Mouse (Mus musculus) liver, adult 2 months (tissue): ENCODE data around the gene Snrpb.

ENCODE experiments used
- CTCF ChIP-seq: fragments of 200-500 bp; IDR thresholded peaks from 2 replicates; pipeline ENCODE4 v1.5.1; 2011; ENCODE audit warnings: low read depth, low read length, control low read depth
- POLR2A ChIP-seq: fragments of 200-500 bp; IDR thresholded peaks from 2 replicates; pipeline ENCODE4 v1.6.1; 2011; ENCODE audit warnings: low read length, control low read depth; ENCODE audit not compliant: insufficient read depth; ENCODE audit errors: extremely low read depth

DNA sequence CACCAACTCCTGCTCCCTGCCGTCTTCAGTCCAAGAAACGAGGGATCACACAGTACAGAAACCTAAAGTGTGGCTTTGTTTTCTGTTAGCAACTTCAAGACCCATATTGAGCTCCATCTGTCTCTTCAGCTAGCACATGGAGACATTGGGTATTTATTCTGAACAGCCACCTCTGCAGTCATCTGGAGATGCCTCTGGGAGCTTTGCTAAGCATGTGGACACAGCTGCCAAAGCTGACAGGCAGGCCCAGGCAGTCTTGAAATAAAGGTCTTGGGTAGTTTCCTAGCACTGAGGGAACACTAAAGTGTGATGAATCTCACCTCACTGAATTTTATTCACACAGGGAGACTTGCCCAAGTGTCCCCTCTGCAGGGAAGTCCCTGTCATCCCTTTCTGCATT lies 32.4 kb upstream of the Snrpb start:
- TF ChIP-seq POLR2A (no peak), CTCF (no peak)
